Mouse (Mus musculus) small intestine, adult 2 months (tissue): ENCODE data around the gene Mlxip.

Source experiments
- CTCF ChIP-seq: fragments of 200-500 bp; IDR thresholded peaks from 2 replicates; pipeline ENCODE4 v1.5.1; 2012; ENCODE audit warnings: low read depth, mild to moderate bottlenecking, control low read depth, inconsistent platforms, low read length, moderate library complexity, mixed read lengths; ENCODE audit not compliant: insufficient replicate concordance, insufficient read length; ENCODE audit errors: extremely low read depth
- POLR2A ChIP-seq: fragments of 200-500 bp; IDR thresholded peaks from 2 replicates; pipeline ENCODE4 v1.6.1; 2012; ENCODE audit warnings: low read depth, mild to moderate bottlenecking, control low read depth, inconsistent platforms, low read length, moderate library complexity

DNA sequence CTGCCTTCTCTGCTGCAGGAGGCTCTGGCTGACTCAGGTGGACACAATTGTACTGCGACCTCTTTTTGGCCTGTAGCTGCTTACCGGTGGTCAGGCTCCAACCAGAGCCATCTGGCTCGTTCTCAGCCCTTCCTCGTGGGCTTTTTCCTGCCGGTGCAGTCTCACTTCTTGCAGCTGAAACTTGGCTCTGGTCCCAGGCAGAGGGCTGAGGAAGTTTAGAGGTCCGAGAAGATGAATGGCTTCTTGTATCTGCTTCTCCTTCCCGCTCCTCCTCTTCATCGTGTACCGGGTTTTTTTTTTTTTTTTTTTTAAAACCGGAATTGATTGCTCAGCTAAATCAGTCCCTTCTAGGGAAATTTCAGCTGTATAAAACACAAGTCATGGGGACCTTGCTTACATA lies 18.0 kb upstream of the Mlxip start:
- TF ChIP-seq CTCF (no peak), POLR2A (no peak)
